Mouse (Mus musculus) forebrain, embryonic 12.5 days (tissue): Measurements from ENCODE around the gene Kctd14. TPM values are rescaled to one million over a fixed set of nuclear protein-coding genes. Genes with fewer than 3 reads are reported as not detected.
A peak's percentile ranks its signal among the peaks of the same experiment; 100 is the strongest.
"Not testable (repeated sequence)": the region's sequence is repeated elsewhere in the genome, so short reads cannot be mapped to it uniquely, and the experiment has no call there.

ENCODE experiments used
- ATAC-seq: fragments of 200-750 bp; cut with Nextera tagmentation; 2 replicates; pipeline ENCODE4 v1.8.0; 2017; ENCODE audit warnings: moderate TSS enrichment; ENCODE audit not compliant: low FRiP score
- H3K27ac ChIP-seq: fragments of 300-500 bp; sonication (generic); 2 replicates; pipeline ENCODE4 v1.5.1; 2016; ENCODE audit warnings: mild to moderate bottlenecking
- H3K27me3 ChIP-seq: fragments of 300-500 bp; sonication (generic); 2 replicates; pipeline ENCODE4 v1.6.1; 2016; ENCODE audit warnings: mild to moderate bottlenecking
- H3K36me3 ChIP-seq: fragments of 300-500 bp; sonication (generic); replicated peaks from 2 replicates; pipeline ENCODE4 v1.6.1; 2016; ENCODE audit warnings: mild to moderate bottlenecking
- H3K4me1 ChIP-seq: fragments of 300-500 bp; sonication (generic); 2 replicates; pipeline ENCODE4 v1.6.1; 2016
- H3K4me2 ChIP-seq: fragments of 300-500 bp; sonication (generic); 2 replicates; pipeline ENCODE4 v1.6.1; 2016; ENCODE audit warnings: mild to moderate bottlenecking, moderate library complexity
- H3K4me3 ChIP-seq: fragments of 300-500 bp; sonication (generic); replicated peaks from 2 replicates; pipeline ENCODE4 v1.5.1; 2016; ENCODE audit warnings: mild to moderate bottlenecking
- H3K9ac ChIP-seq: fragments of 300-500 bp; sonication (generic); 2 replicates; pipeline ENCODE4 v1.6.1; 2016; ENCODE audit warnings: mild to moderate bottlenecking
- H3K9me3 ChIP-seq: fragments of 300-500 bp; sonication (generic); 2 replicates; pipeline ENCODE4 v1.6.1; 2016
- WGBS: fragments of 180-500 bp; shearing (Covaris S2); methylation state at CpG from one replicate; pipeline ENCODE4 v1.1.7; 2016; 5-methylcytosine and 5-hydroxymethylcytosine counted together
- polyA plus RNA-seq: library from polyadenylated mRNA; unstranded; fragments of >200 nt; fragmentation: Nextera tagmentation; extraction: Ambion mirVana; gene quantifications from 2 replicates; pipeline ENCODE4 v1.2.1, GENCODE M21; 2016

Gene Kctd14
- polyA plus RNA-seq, 1 experiment from 2014 or later = 2.0 TPM

DNA sequence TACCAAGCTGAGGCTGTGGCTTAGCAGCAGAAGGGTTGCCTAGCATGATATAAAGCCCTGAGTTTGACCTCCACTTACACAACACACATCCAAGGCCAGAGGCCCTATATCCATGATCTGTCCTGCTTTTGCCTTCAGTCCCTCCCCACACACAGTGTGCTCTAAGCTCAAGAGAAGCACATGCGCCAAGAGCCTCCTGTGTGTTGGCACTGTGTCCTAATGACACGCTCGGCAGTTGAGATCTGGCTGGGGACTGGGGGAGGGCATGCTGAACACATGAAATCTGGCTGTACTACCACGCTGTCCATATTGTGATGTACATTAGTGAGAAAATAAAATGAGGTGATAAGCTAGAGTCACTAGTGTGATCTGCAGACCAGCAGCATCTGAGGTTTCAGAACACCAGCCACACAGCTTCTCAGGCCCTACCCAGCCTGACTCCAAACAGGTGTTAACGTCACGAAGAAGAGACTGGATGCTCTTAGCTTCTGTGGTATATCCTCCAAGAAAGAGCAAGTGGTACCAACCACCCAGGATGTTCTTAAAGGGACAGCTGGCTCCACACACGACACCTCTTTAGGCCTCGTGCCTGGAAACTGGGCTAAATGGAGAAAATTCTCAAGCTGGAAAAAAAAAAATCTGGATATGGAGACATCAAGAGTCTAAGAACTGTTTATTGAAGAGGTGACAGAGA is 30.0 kb upstream of the Kctd14 start:
- Histone ChIP-seq H3K9me3 (no peaks in the 10 kb centered on the region), H3K4me2 (no peak overlapping the region), H3K9ac (no peak overlapping the region), H3K27me3 (peaks cover 4% of the 10 kb centered on the region; the same call in 1 of the 2 replicates), H3K36me3 (no peaks in the 10 kb centered on the region), H3K4me1 (no peaks in the 10 kb centered on the region; the same call in 1 of the 2 replicates), H3K27ac (no peak overlapping the region), H3K4me3 (no peak overlapping the region)
- no peak for ATAC-seq
- 88% methylated on average over 8 of the region's 8 CpGs for WGBS

DNA sequence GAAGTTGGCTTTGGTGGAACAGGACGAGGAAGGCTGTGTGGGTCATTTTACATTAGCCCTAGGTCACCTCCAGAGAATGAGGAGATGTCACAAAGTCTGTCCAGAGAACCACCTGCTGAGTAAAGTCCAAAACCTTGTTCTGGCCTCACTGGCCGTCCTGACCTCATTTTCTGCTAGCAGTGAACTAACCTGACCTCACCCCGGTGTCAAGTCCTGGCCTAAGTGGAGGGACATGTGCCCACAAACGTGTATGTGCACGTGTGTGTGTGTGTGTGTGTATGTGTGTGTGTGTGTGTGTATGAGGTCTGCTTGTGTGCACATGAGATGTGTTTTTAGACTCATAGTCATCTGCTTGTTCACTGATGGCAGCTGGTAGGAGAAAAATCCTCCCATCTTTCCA is 27.4 kb upstream of the Kctd14 start:
- H3K4me1 ChIP-seq = no peaks in the 10 kb centered on the region; the same call in 1 of the 2 replicates
- no peak overlapping the region for H3K27ac ChIP-seq
- ATAC-seq = no peak
- H3K36me3 ChIP-seq = no peaks in the 10 kb centered on the region
- WGBS = 61% methylated on average over 5 of the region's 5 CpGs
- no peak overlapping the region for H3K9ac ChIP-seq
- H3K27me3 ChIP-seq = peaks cover 4% of the 10 kb centered on the region; the same call in 1 of the 2 replicates
- H3K4me3 ChIP-seq = no peak overlapping the region
- H3K9me3 ChIP-seq = no peaks in the 10 kb centered on the region
- no peak overlapping the region for H3K4me2 ChIP-seq

DNA sequence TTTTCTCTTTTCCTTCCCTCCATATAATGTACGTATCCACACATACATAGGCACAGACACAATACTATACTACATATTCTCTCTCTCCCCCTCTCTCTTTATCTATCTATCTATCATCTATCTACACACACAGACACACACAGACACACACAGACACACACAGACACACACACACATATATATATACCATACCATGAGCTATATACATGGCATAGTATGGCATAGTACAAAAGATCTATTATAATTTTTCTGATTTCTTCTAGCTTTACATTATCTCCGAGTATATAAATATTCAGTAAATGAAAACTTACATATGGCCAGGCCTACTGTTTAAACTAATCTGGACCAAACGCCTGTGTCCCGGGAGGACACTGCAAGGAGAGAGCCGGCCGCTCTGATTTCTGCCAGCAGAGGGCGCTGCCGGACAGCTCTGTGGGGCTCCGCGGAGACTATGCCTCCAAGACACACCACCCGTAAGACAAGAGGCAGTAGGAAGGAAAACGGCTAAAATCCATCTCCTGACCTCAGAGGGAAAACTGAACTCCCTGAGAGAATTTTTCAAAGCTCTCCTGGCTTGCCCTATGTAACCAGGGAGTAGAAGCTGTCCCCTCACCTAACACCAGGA is 26.4 kb upstream of the Kctd14 start:
- H3K36me3 ChIP-seq = no peaks in the 10 kb centered on the region
- H3K9me3 ChIP-seq = no peaks in the 10 kb centered on the region
- ATAC-seq = peak; percentile 85
- H3K4me1 ChIP-seq = peaks cover 7% of the 10 kb centered on the region
- no peak overlapping the region for H3K4me3 ChIP-seq
- no peak overlapping the region for H3K9ac ChIP-seq
- WGBS = 8% methylated on average over 12 of the region's 12 CpGs
- no peak overlapping the region for H3K27ac ChIP-seq
- H3K4me2 ChIP-seq = no peak overlapping the region
- H3K27me3 ChIP-seq = peaks cover 4% of the 10 kb centered on the region; the same call in 1 of the 2 replicates

DNA sequence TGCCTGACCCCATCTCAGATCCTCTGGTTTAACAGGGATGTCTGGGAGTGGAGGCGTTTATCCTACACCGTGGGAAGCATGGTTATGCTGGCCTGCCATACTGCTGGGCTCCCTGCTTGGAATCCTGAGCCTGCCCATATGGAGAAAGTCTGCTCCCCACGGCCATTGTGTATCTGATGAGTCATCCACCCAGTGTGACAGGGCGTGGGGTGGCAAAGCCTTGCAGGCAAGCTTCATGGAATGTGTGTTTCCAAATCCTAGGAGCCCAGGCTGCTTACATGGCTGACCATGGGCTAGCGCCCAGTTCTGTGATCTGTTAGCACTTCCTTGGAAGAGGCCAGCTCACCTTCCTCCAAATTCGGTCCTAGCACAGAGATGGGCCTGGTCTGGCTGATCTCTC is 24.6 kb upstream of the Kctd14 start:
- Histone ChIP-seq H3K27me3 (peaks cover 4% of the 10 kb centered on the region; the same call in 1 of the 2 replicates), H3K4me1 (peaks cover 19% of the 10 kb centered on the region), H3K9me3 (no peaks in the 10 kb centered on the region), H3K4me3 (no peak overlapping the region), H3K27ac (no peak overlapping the region), H3K36me3 (no peaks in the 10 kb centered on the region), H3K4me2 (no peak overlapping the region), H3K9ac (no peak overlapping the region)
- no peak for ATAC-seq
- 74% methylated on average over 6 of the region's 6 CpGs for WGBS

DNA sequence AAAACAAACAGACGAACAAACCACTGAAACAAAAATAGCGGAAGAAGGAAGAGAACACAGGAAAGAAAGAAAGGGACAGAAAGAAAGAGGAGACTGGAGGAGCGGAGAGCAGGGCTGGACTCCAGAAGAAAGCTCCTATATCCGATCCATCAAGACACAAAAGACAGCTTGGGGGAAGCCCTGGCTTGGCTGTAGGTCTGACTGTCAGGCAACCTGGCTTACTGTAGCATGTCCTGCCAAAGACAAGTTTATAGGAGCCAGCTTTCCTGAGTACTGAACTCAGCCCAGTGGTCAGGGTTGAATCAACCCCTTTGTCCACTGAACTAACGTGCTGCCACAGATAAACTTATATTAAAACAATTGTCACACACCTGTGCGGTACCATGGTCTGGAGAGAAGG is 23.8 kb upstream of the Kctd14 start:
- Histone ChIP-seq H3K4me2 (no peak overlapping the region), H3K9ac (0 out of 2 replicates have a peak overlapping the region, but pooled peaks have one; percentile 21), H3K27me3 (no peaks in the 10 kb centered on the region), H3K4me1 (peaks cover 22% of the 10 kb centered on the region), H3K27ac (no peak overlapping the region), H3K36me3 (no peaks in the 10 kb centered on the region), H3K4me3 (no peak overlapping the region), H3K9me3 (no peaks in the 10 kb centered on the region)
- no peak for ATAC-seq
- 90% methylated on average over 6 of the region's 6 CpGs for WGBS

DNA sequence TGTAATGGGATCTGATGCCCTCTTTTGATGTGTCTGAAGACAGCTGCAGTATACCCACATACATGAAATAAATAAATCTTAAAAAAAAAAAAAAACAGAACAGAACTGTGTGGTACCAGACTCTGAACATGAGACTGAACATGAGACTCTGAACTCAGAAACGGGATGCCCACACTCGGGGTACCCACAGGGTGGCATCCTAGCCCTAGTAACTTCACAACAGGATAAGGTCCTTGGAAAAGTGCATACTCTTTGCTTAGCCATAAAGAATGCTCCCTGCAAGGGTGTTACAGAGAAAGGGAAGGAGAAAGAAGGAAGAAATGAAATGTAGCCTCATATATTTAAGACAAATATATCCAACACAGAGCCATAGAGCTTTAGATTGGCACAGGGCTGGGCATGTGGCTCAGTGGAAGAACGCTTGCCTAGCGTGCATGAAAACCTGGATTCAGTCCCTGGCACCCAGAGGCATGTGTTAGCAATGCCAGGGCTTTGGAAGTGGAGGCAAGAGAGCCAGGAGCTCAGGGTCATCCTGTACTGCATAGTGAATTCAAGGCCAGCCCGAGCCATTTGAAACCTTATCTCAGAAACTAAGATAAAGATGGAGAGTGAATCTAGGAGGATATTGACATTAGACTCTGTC is 23.2 kb upstream of the Kctd14 start:
- Histone ChIP-seq H3K4me1 (peaks cover 22% of the 10 kb centered on the region), H3K27me3 (no peaks in the 10 kb centered on the region)

DNA sequence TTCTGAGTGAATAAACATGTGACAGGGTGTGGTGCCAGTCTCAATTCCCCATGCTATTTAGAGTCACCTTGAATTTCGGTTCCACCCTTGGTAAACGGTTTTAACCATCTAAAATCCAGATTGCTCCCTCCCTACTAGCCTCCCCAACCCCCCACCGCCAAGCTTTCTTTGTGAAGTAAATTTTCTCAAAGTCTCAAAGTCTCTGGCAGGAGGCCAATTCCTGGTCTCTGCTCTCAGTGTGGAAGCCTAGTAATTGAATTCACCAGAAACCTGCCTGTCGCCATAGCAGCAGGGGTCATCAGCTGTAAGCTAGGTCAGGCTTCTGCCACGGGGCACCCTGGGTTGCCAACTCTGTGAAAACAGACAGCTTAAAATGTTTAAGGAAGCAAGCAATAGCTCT is 21.4 kb upstream of the Kctd14 start:
- H3K4me1 ChIP-seq = peaks cover 22% of the 10 kb centered on the region
- no peaks in the 10 kb centered on the region for H3K36me3 ChIP-seq
- no peaks in the 10 kb centered on the region for H3K9me3 ChIP-seq
- peak; percentile 90 for ATAC-seq
- 1% methylated on average over 5 of the region's 5 CpGs for WGBS
- H3K27me3 ChIP-seq = no peaks in the 10 kb centered on the region
- no peak overlapping the region for H3K4me3 ChIP-seq
- peak overlapping the region; percentile 4; the same call in 1 of the 2 replicates for H3K4me2 ChIP-seq
- H3K9ac ChIP-seq = no peak overlapping the region
- H3K27ac ChIP-seq = peak overlapping the region; percentile 75

More for the DNA sequence above, 23.2 kb upstream of the Kctd14 start:
- no peak overlapping the region for H3K4me3 ChIP-seq
- no peak overlapping the region for H3K4me2 ChIP-seq
- H3K36me3 ChIP-seq = no peaks in the 10 kb centered on the region
- H3K9me3 ChIP-seq = no peaks in the 10 kb centered on the region
- no peak overlapping the region for H3K27ac ChIP-seq
- ATAC-seq = no peak
- no peak overlapping the region for H3K9ac ChIP-seq
- WGBS = 87% methylated on average over 5 of the region's 5 CpGs

DNA sequence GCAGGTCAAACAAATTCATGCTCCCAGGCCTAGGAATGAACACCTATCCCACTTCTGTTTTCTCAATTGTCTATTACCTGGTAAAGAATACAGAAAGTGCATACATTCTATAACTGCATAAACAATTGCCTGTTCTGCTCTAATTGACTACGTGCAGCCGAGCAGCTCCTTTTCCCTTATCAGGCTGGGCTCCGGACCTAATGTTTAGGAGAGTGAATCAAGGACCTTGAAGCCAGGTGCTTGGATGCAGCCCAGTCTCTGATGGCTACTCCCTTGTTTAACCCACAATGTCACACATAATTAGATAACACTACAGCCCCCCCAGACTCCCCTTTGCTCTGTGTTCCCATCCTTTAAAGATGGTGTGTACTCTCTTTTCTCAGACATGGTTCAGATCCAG is 17.6 kb upstream of the Kctd14 start:
- 86% methylated on average over 3 of the region's 3 CpGs for WGBS
- not testable (repeated sequence) for H3K9me3 ChIP-seq, ATAC-seq

DNA sequence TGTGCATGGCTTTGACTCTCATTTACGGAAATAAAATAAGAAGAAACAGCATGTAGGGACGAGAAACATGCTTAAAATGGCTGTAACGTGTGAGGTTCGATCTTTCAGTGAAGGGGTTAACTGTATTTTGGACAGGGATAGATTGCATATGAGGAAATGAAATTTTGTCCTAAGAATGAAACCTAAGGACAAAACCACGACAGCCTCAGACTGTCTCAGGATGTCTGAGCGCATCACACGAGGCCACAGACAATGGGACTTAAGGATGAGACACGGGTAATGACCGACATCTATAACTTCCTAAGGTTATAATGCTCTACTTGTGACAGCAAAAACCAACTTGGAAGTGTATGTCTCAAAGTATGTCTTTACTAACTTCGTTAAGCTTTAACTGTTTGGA is 16.6 kb upstream of the Kctd14 start:
- Histone ChIP-seq H3K9ac (no peak overlapping the region), H3K36me3 (no peaks in the 10 kb centered on the region), H3K27me3 (no peaks in the 10 kb centered on the region), H3K4me2 (no peak overlapping the region), H3K9me3 (no peaks in the 10 kb centered on the region), H3K27ac (no peak overlapping the region), H3K4me3 (no peak overlapping the region), H3K4me1 (peaks cover 17% of the 10 kb centered on the region)
- 85% methylated on average over 10 of the region's 10 CpGs for WGBS
- no peak for ATAC-seq

More for the DNA sequence above, 17.6 kb upstream of the Kctd14 start:
- not testable (repeated sequence) for H3K4me3 ChIP-seq, H3K9ac ChIP-seq, H3K36me3 ChIP-seq, H3K27me3 ChIP-seq, H3K4me2 ChIP-seq, H3K27ac ChIP-seq
- H3K4me1 ChIP-seq = peaks cover 22% of the 10 kb centered on the region

DNA sequence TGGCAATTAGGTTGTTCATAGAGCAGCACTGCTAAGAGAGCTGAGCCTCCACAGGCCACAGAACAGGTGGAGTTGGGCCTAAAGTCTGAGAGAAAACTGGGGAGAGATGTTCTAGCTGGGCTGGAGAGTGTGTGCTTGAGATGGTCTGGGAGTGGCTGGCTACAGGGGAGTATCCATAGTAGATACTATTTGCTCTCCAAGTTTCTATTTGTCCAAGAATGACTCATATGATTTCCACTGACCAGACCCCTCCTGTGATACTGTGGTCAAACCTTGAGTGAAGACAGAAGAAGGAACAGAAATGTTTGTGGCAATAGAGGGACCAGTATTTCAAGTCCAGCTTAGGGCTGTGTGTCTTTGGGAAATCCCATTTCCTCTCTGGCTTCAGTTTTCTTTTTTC is 12.1 kb upstream of the Kctd14 start:
- H3K9me3 ChIP-seq = peaks cover 4% of the 10 kb centered on the region; the same call in 1 of the 2 replicates
- no peaks in the 10 kb centered on the region for H3K4me1 ChIP-seq
- H3K4me2 ChIP-seq = no peak overlapping the region
- no peak overlapping the region for H3K9ac ChIP-seq
- no peak for ATAC-seq
- H3K27me3 ChIP-seq = no peaks in the 10 kb centered on the region
- no peak overlapping the region for H3K27ac ChIP-seq
- no peak overlapping the region for H3K4me3 ChIP-seq
- no peaks in the 10 kb centered on the region for H3K36me3 ChIP-seq

DNA sequence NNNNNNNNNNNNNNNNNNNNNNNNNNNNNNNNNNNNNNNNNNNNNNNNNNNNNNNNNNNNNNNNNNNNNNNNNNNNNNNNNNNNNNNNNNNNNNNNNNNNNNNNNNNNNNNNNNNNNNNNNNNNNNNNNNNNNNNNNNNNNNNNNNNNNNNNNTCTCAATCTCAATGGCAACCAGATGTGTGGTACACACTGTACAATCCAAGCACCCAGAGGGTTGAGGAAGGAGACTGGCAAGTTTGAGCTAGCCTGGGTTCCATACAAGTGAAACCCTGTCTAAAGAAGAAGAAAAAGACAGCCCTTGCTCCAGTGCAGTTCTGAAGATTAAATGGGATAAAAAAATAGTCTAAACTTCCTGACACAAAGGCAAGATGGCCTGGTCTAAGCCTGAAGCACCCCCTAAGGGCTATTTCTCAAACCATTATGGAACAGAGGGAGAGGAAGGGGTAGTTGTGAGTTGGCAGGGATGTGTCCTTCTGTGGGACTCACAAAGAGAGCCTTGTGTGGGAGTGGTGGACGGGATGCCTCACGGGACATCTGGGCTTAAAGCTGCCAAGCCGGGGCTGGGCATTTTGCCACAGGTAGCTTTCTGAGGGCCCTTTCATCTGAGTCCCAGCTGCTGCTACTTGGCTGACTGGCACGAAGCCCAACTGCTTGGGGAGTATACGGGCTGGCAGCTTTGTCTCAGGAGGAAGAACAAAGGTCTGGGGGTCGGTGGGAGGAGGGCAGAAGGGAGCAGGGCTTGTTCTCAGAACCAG is 4.8 kb upstream of the Kctd14 start:
- H3K4me3 ChIP-seq = no peak overlapping the region
- no peaks in the 10 kb centered on the region for H3K27me3 ChIP-seq
- no peak overlapping the region for H3K9ac ChIP-seq
- peaks cover 13% of the 10 kb centered on the region for H3K4me1 ChIP-seq
- ATAC-seq = peak; percentile 92
- peaks cover 6% of the 10 kb centered on the region; the same call in 1 of the 2 replicates for H3K9me3 ChIP-seq
- 24% methylated on average over 6 of the region's 6 CpGs for WGBS
- no peak overlapping the region; the same call in 1 of the 2 replicates for H3K4me2 ChIP-seq
- no peaks in the 10 kb centered on the region for H3K36me3 ChIP-seq
- H3K27ac ChIP-seq = peak overlapping the region; percentile 96

DNA sequence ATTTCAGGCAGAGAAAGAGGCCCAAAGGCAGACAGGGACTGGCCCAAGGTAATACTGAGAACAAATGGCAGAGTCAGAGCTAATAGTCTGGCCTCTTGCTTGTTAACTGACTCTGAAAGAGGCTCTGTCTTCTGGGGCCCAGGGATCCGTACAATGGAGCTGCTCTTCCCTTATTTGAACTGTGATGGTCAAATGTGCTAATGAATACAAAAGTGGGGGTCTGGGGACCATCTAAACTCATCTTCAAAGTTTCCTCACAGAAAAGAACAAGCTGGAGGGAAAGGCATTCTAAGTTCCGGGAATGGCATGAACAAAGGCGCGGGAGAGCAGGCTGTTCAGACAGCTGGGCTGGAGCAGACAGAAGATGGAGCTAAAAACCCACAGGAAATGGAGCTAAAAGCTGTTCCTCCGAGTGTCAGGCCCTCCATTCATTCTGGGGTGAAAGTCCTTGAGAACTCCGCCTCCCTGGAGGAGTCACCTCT is 4.0 kb upstream of the Kctd14 start:
- peak; percentile 68; the same call in 1 of the 2 replicates for ATAC-seq
- H3K4me1 ChIP-seq = peaks cover 13% of the 10 kb centered on the region
- no peaks in the 10 kb centered on the region for H3K36me3 ChIP-seq
- WGBS = 48% methylated on average over 6 of the region's 6 CpGs
- H3K27ac ChIP-seq = peak overlapping the region; percentile 96
- 0 out of 2 replicates have a peak, but pooled peaks cover 4% of the 10 kb centered on the region for H3K9me3 ChIP-seq
- no peaks in the 10 kb centered on the region for H3K27me3 ChIP-seq
- no peak overlapping the region for H3K4me2 ChIP-seq
- H3K4me3 ChIP-seq = no peak overlapping the region
- H3K9ac ChIP-seq = no peak overlapping the region
